Mouse (Mus musculus): Measurements from ENCODE around the gene Syf2. TPM values are rescaled to one million over a fixed set of nuclear protein-coding genes. Genes with fewer than 3 reads are reported as not detected.

The Syf2 gene
- total and polyA plus RNA-seq, 2 experiments from 2014 or later, result 19.2 to 70.7 TPM

- WGBS, result 0% methylated on average over 13 of the region's 13 CpGs
- peak overlapping the region; percentile 92 for H3K4me2 ChIP-seq (ENCODE audit: low read depth, low read length)
- DNase-seq (ENCODE audit: low spot score) (peak; percentile 76), ATAC-seq (peak; percentile 57; the same call in 1 of the 2 replicates)
- peak overlapping the region; percentile 80 for H3K4me3 ChIP-seq (ENCODE audit: low read length)
- peak overlapping the region; percentile 97 for H3K9ac ChIP-seq (replicated peaks; ENCODE audit: low read length)
- H3K27ac ChIP-seq, result peak overlapping the region; percentile 96
- no peaks in the 10 kb centered on the region for H3K27me3 ChIP-seq (ENCODE audit: insufficient read depth, low read length)
- 0 out of 2 replicates have a peak, but pooled peaks have one; percentile 4 for TF ChIP-seq CTCF (IDR thresholded peaks at IDR 0.05; ENCODE audit: low read depth)
- peaks cover 24% of the 10 kb centered on the region for H3K36me3 ChIP-seq (ENCODE audit: insufficient read depth, low read length)
- no peaks in the 10 kb centered on the region for H3K4me1 ChIP-seq (ENCODE audit: insufficient read depth, low read length)
- no peaks in the 10 kb centered on the region for H3K9me3 ChIP-seq (ENCODE audit: low read length)
Observed at GRCm38 (mm10) chr4:134922925-134923244, 7.8 kb upstream of the Syf2 start.

- peak within 1 kb of the TSS; percentile 96 for H3K27ac ChIP-seq
- peak within 1 kb of the TSS; percentile 97 for H3K9ac ChIP-seq (replicated peaks; ENCODE audit: low read length)
- H3K4me2 ChIP-seq (ENCODE audit: low read depth, low read length), result peak within 1 kb of the TSS; percentile 92
- no peaks in the 10 kb centered on the region for H3K4me1 ChIP-seq (ENCODE audit: insufficient read depth, low read length)
- peak within 1 kb of the TSS; percentile 80 for H3K4me3 ChIP-seq (ENCODE audit: low read length)
- WGBS, result under 1% methylated on average over 64 of the region's 64 CpGs
- no peaks in the 10 kb centered on the region for H3K27me3 ChIP-seq (ENCODE audit: insufficient read depth, low read length)
- ATAC-seq (peak; percentile 96), DNase-seq (ENCODE audit: low spot score) (peak; percentile 100)
- no peaks in the 10 kb centered on the region for H3K9me3 ChIP-seq (ENCODE audit: low read length)
- H3K36me3 ChIP-seq (ENCODE audit: insufficient read depth, low read length), result peaks cover 29% of the 10 kb centered on the region
- TF ChIP-seq CTCF (IDR thresholded peaks at IDR 0.05; ENCODE audit: low read depth), result no peak; the same call in 1 of the 2 replicates
Observed at GRCm38 (mm10) chr4:134923258-134924018, 7.3 kb upstream of the Syf2 start, which contains the start of gene Rsrp1. Gene Rsrp1, plus strand, starts transcription at chr4:134923592.

- H3K27ac ChIP-seq, result peak overlapping the region; percentile 96
- H3K4me3 ChIP-seq (ENCODE audit: low read length), result peak overlapping the region; percentile 80
- H3K4me2 ChIP-seq (ENCODE audit: low read depth, low read length), result peak overlapping the region; percentile 92
- H3K4me1 ChIP-seq (ENCODE audit: insufficient read depth, low read length), result no peaks in the 10 kb centered on the region
- DNase-seq (ENCODE audit: low spot score), result peak; percentile 50
- 1% methylated on average over 73 of the region's 75 CpGs for WGBS
- no peaks in the 10 kb centered on the region for H3K9me3 ChIP-seq (ENCODE audit: low read length)
- ATAC-seq, result peak; percentile 38
- H3K36me3 ChIP-seq (ENCODE audit: insufficient read depth, low read length), result peaks cover 32% of the 10 kb centered on the region
- peak overlapping the region; percentile 97 for H3K9ac ChIP-seq (replicated peaks; ENCODE audit: low read length)
- peak; percentile 25 for TF ChIP-seq CTCF (IDR thresholded peaks at IDR 0.05; ENCODE audit: low read depth)
- H3K27me3 ChIP-seq (ENCODE audit: insufficient read depth, low read length), result no peaks in the 10 kb centered on the region
Observed at GRCm38 (mm10) chr4:134924019-134924741, 6.5 kb upstream of the Syf2 start.

- 64% methylated on average over 8 of the region's 8 CpGs for WGBS
Observed at GRCm38 (mm10) chr4:134925206-134925605, 5.5 kb upstream of the Syf2 start.

GRCm38 (mm10) chr4:134927815-134928463 is 2.8 kb upstream of the Syf2 start:
- TF ChIP-seq CTCF (IDR thresholded peaks at IDR 0.05; ENCODE audit: low read depth), result no peak
- 70% methylated on average over 5 of the region's 5 CpGs for WGBS
- no peak overlapping the region for H3K4me2 ChIP-seq (ENCODE audit: low read depth, low read length)
- peaks cover 33% of the 10 kb centered on the region for H3K36me3 ChIP-seq (ENCODE audit: insufficient read depth, low read length)
- ATAC-seq (no peak), DNase-seq (ENCODE audit: low spot score) (no peak)
- no peaks in the 10 kb centered on the region for H3K27me3 ChIP-seq (ENCODE audit: insufficient read depth, low read length)
- no peak overlapping the region for H3K9ac ChIP-seq (replicated peaks; ENCODE audit: low read length)
- no peaks in the 10 kb centered on the region for H3K9me3 ChIP-seq (ENCODE audit: low read length)
- no peak overlapping the region for H3K4me3 ChIP-seq (ENCODE audit: low read length)
- H3K4me1 ChIP-seq (ENCODE audit: insufficient read depth, low read length), result peaks cover 4% of the 10 kb centered on the region; the same call in 1 of the 2 replicates
- no peak overlapping the region for H3K27ac ChIP-seq

More at GRCm38 (mm10) chr4:134925206-134925605, 5.5 kb upstream of the Syf2 start:
- Histone ChIP-seq H3K36me3 (ENCODE audit: insufficient read depth, low read length) (peaks cover 32% of the 10 kb centered on the region), H3K4me2 (ENCODE audit: low read depth, low read length) (peak overlapping the region; percentile 92), H3K4me1 (ENCODE audit: insufficient read depth, low read length) (no peaks in the 10 kb centered on the region), H3K27me3 (ENCODE audit: insufficient read depth, low read length) (no peaks in the 10 kb centered on the region), H3K27ac (no peak overlapping the region), H3K9ac (replicated peaks; ENCODE audit: low read length) (0 out of 2 replicates have a peak overlapping the region, but pooled peaks have one; percentile 10), H3K9me3 (ENCODE audit: low read length) (no peaks in the 10 kb centered on the region), H3K4me3 (ENCODE audit: low read length) (peak overlapping the region; percentile 80)
- TF ChIP-seq CTCF (IDR thresholded peaks at IDR 0.05; ENCODE audit: low read depth), result no peak
- DNase-seq (ENCODE audit: low spot score) (no peak), ATAC-seq (no peak)

GRCm38 (mm10) chr4:134928464-134928836 is 2.2 kb upstream of the Syf2 start:
- no peak for TF ChIP-seq CTCF (IDR thresholded peaks at IDR 0.05; ENCODE audit: low read depth)
- Histone ChIP-seq H3K9ac (replicated peaks; ENCODE audit: low read length) (no peak overlapping the region), H3K4me3 (ENCODE audit: low read length) (no peak overlapping the region), H3K4me2 (ENCODE audit: low read depth, low read length) (no peak overlapping the region), H3K9me3 (ENCODE audit: low read length) (no peaks in the 10 kb centered on the region), H3K27me3 (ENCODE audit: insufficient read depth, low read length) (no peaks in the 10 kb centered on the region), H3K27ac (no peak overlapping the region), H3K36me3 (ENCODE audit: insufficient read depth, low read length) (peaks cover 35% of the 10 kb centered on the region), H3K4me1 (ENCODE audit: insufficient read depth, low read length) (peaks cover 4% of the 10 kb centered on the region; the same call in 1 of the 2 replicates)
- no peak for DNase-seq (ENCODE audit: low spot score)
- ATAC-seq, result no peak
- 77% methylated on average over 1 of the region's 1 CpGs for WGBS
